Mouse (Mus musculus) forebrain, postnatal 0 days (tissue): ENCODE measurements around the gene Adgrv1. TPM values are rescaled to one million over a fixed set of nuclear protein-coding genes. Genes with fewer than 3 reads are reported as not detected.

Experiments used
- ATAC-seq: fragments of 200-750 bp; cut with Nextera tagmentation; 2 replicates; pipeline ENCODE4 v1.8.0; 2017; ENCODE audit warnings: mild to moderate bottlenecking, moderate library complexity
- DNase-seq: peaks from one replicate; pipeline ENCODE4 v3.0.0-alpha.2; 2015
- H3K27ac ChIP-seq: fragments of 300-500 bp; sonication (generic); 2 replicates; pipeline ENCODE4 v1.5.1; 2014; ENCODE audit warnings: low read depth, mild to moderate bottlenecking, antibody characterized with exemption, low read length, moderate library complexity, mixed read lengths
- H3K27me3 ChIP-seq: fragments of 300-500 bp; sonication (generic); 2 replicates; pipeline ENCODE4 v1.6.1; 2014; ENCODE audit warnings: mild to moderate bottlenecking, low read length, mixed read lengths; ENCODE audit not compliant: insufficient read depth
- H3K36me3 ChIP-seq: fragments of 300-500 bp; sonication (generic); 2 replicates; pipeline ENCODE4 v1.6.1; 2014; ENCODE audit warnings: mild to moderate bottlenecking, moderate library complexity; ENCODE audit not compliant: insufficient read depth
- H3K4me1 ChIP-seq: fragments of 300-500 bp; sonication (generic); 2 replicates; pipeline ENCODE4 v1.6.1; 2014; ENCODE audit warnings: antibody characterized with exemption; ENCODE audit not compliant: insufficient read depth
- H3K4me2 ChIP-seq: fragments of 300-500 bp; sonication (generic); 2 replicates; pipeline ENCODE4 v1.6.1; 2014; ENCODE audit warnings: low read depth, mild to moderate bottlenecking, moderate library complexity
- H3K4me3 ChIP-seq: fragments of 300-500 bp; sonication (generic); 2 replicates; pipeline ENCODE4 v1.5.1; 2014; ENCODE audit warnings: low read depth, low read length, mixed read lengths
- H3K9ac ChIP-seq: fragments of 300-500 bp; sonication (generic); 2 replicates; pipeline ENCODE4 v1.6.1; 2014; ENCODE audit warnings: mild to moderate bottlenecking
- H3K9me3 ChIP-seq: fragments of 300-500 bp; sonication (generic); 2 replicates; pipeline ENCODE4 v1.6.1; 2016; ENCODE audit warnings: low read length
- CTCF ChIP-seq: sonication (generic); IDR thresholded peaks from 2 replicates; pipeline ENCODE4 v1.5.1; 2016; ENCODE audit warnings: antibody characterized with exemption, control low read depth, low read depth
- WGBS: fragments of 180-500 bp; shearing (Covaris S2); extraction: QIAGEN DNeasy Blood & Tissue Kit; methylation state at CpG from one replicate; pipeline ENCODE4 v1.1.7; 2014; 5-methylcytosine and 5-hydroxymethylcytosine counted together
- polyA plus RNA-seq: library from polyadenylated mRNA; unstranded; fragments of >200 nt; fragmentation: Nextera tagmentation; extraction: Ambion mirVana; gene quantifications from 2 replicates; pipeline ENCODE4 v1.2.1, GENCODE M21; 2015
- total RNA-seq: library from RNA; depleted of rRNA; stranded (reverse); fragments of >200 nt; gene quantifications from 2 replicates; pipeline ENCODE4 v1.2.3, GENCODE M21; 2014

Gene Adgrv1
- total and polyA plus RNA-seq, 2 experiments from 2014 or later, result 6.1 to 13.5 TPM

- DNase-seq (peak; percentile 67), ATAC-seq (peak; percentile 95)
- H3K4me1 ChIP-seq, result no peaks in the 10 kb centered on the region
- 58% methylated on average over 7 of the region's 7 CpGs for WGBS
- peak overlapping the region; percentile 40; the same call in 1 of the 2 replicates for H3K27ac ChIP-seq
- H3K4me2 ChIP-seq, result no peak overlapping the region
- peak; percentile 72 for TF ChIP-seq CTCF
- no peaks in the 10 kb centered on the region for H3K9me3 ChIP-seq
- no peaks in the 10 kb centered on the region for H3K27me3 ChIP-seq
- H3K4me3 ChIP-seq, result no peak overlapping the region
- H3K36me3 ChIP-seq, result no peaks in the 10 kb centered on the region
- H3K9ac ChIP-seq, result no peak overlapping the region
Measured at GRCm38 (mm10) chr13:81314306-81315120, 318.4 kb downstream of the Adgrv1 start.

GRCm38 (mm10) chr13:81312148-81312547 is 320.8 kb downstream of the Adgrv1 start:
- H3K27ac ChIP-seq, result no peak overlapping the region
- H3K9me3 ChIP-seq, result no peaks in the 10 kb centered on the region
- no peak for TF ChIP-seq CTCF
- H3K4me3 ChIP-seq, result no peak overlapping the region
- 73% methylated on average over 5 of the region's 5 CpGs for WGBS
- H3K36me3 ChIP-seq, result no peaks in the 10 kb centered on the region
- no peak for ATAC-seq
- H3K27me3 ChIP-seq, result no peaks in the 10 kb centered on the region
- H3K4me2 ChIP-seq, result no peak overlapping the region
- no peaks in the 10 kb centered on the region for H3K4me1 ChIP-seq
- no peak overlapping the region for H3K9ac ChIP-seq
- DNase-seq, result no peak

- Histone ChIP-seq H3K36me3 (no peaks in the 10 kb centered on the region), H3K4me2 (no peak overlapping the region), H3K27me3 (no peaks in the 10 kb centered on the region), H3K4me3 (no peak overlapping the region), H3K9ac (no peak overlapping the region), H3K9me3 (no peaks in the 10 kb centered on the region), H3K27ac (no peak overlapping the region), H3K4me1 (no peaks in the 10 kb centered on the region)
- 86% methylated on average over 1 of the region's 1 CpGs for WGBS
- no peak for TF ChIP-seq CTCF
- ATAC-seq (no peak), DNase-seq (no peak)
Measured at GRCm38 (mm10) chr13:81300851-81301250, 332.1 kb downstream of the Adgrv1 start.

- Histone ChIP-seq H3K4me1 (no peaks in the 10 kb centered on the region), H3K36me3 (no peaks in the 10 kb centered on the region), H3K4me3 (no peak overlapping the region), H3K9me3 (no peaks in the 10 kb centered on the region), H3K27me3 (no peaks in the 10 kb centered on the region), H3K9ac (no peak overlapping the region), H3K4me2 (no peak overlapping the region), H3K27ac (no peak overlapping the region)
- no peak for TF ChIP-seq CTCF
- 31% methylated on average over 1 of the region's 1 CpGs for WGBS
- no peak for ATAC-seq
- DNase-seq, result no peak
Measured at GRCm38 (mm10) chr13:81294106-81294505, 338.8 kb downstream of the Adgrv1 start.

GRCm38 (mm10) chr13:81282193-81282592 is 350.8 kb downstream of the Adgrv1 start:
- H3K4me3 ChIP-seq, result no peak overlapping the region
- H3K27me3 ChIP-seq, result no peaks in the 10 kb centered on the region
- H3K27ac ChIP-seq, result no peak overlapping the region
- WGBS, result 81% methylated on average over 6 of the region's 6 CpGs
- no peak overlapping the region for H3K4me2 ChIP-seq
- no peak overlapping the region for H3K9ac ChIP-seq
- H3K4me1 ChIP-seq, result no peaks in the 10 kb centered on the region
- TF ChIP-seq CTCF, result no peak
- H3K36me3 ChIP-seq, result no peaks in the 10 kb centered on the region
- DNase-seq, result no peak
- H3K9me3 ChIP-seq, result no peaks in the 10 kb centered on the region
- ATAC-seq, result no peak

GRCm38 (mm10) chr13:81280650-81281229 is 352.2 kb downstream of the Adgrv1 start:
- 100% methylated on average over 1 of the region's 1 CpGs for WGBS
- no peak for DNase-seq

GRCm38 (mm10) chr13:81279351-81279736 is 353.6 kb downstream of the Adgrv1 start:
- no peaks in the 10 kb centered on the region for H3K9me3 ChIP-seq
- H3K9ac ChIP-seq, result no peak overlapping the region
- no peaks in the 10 kb centered on the region for H3K27me3 ChIP-seq
- DNase-seq (no peak), ATAC-seq (no peak)
- H3K4me1 ChIP-seq, result no peaks in the 10 kb centered on the region
- 67% methylated on average over 5 of the region's 5 CpGs for WGBS
- no peak overlapping the region for H3K4me3 ChIP-seq
- H3K27ac ChIP-seq, result no peak overlapping the region
- no peak overlapping the region for H3K4me2 ChIP-seq
- TF ChIP-seq CTCF, result no peak
- no peaks in the 10 kb centered on the region for H3K36me3 ChIP-seq

More at GRCm38 (mm10) chr13:81280650-81281229, 352.2 kb downstream of the Adgrv1 start:
- Histone ChIP-seq H3K36me3 (no peaks in the 10 kb centered on the region), H3K27me3 (no peaks in the 10 kb centered on the region), H3K9me3 (no peaks in the 10 kb centered on the region), H3K4me2 (no peak overlapping the region), H3K9ac (no peak overlapping the region), H3K4me1 (no peaks in the 10 kb centered on the region), H3K27ac (no peak overlapping the region), H3K4me3 (no peak overlapping the region)
- no peak for ATAC-seq
- TF ChIP-seq CTCF, result no peak
